Mouse (Mus musculus) CH12.LX (cell line): ENCODE results near the gene Rhbdf2. TPM values are rescaled to one million over a fixed set of nuclear protein-coding genes. Genes with fewer than 3 reads are reported as not detected.

ENCODE experiments used
- DNase-seq: peaks from one replicate; pipeline ENCODE4 v3.0.0-alpha.2; 2013; ENCODE audit errors: extremely low read depth
- H3K27ac ChIP-seq: 2 replicates; pipeline ENCODE4 v1.5.1; 2012; ENCODE audit warnings: low read depth, mild to moderate bottlenecking, control low read depth, moderate library complexity; ENCODE audit not compliant: insufficient read depth
- H3K27me3 ChIP-seq: replicated peaks from 2 replicates; pipeline ENCODE3; 2012; ENCODE audit warnings: inconsistent platforms
- H3K36me3 ChIP-seq, 2 experiments: replicated peaks in 1 of 2; 2 replicates each; pipeline versions ENCODE3 to v1.6.1; 2012; ENCODE audit warnings: inconsistent platforms in 1 of 2, low read length in 1 of 2, mild to moderate bottlenecking in 1 of 2, mixed read lengths in 1 of 2, moderate library complexity in 1 of 2; ENCODE audit not compliant: control insufficient read depth in 1 of 2, insufficient read depth in 1 of 2
- H3K4me1 ChIP-seq, 2 experiments: 2 replicates each; pipeline ENCODE4 v1.6.1; 2012; ENCODE audit warnings: inconsistent platforms in 1 of 2, moderate library complexity in 1 of 2; ENCODE audit not compliant: insufficient read depth in 2 of 2, control insufficient read depth in 1 of 2
- H3K4me2 ChIP-seq: 2 replicates; pipeline ENCODE4 v1.6.1; 2012; ENCODE audit warnings: low read depth, mild to moderate bottlenecking, control low read depth; ENCODE audit not compliant: poor library complexity, insufficient read depth, severe bottlenecking
- H3K4me3 ChIP-seq, 3 experiments: fragments of 150-350 bp in 1 of 3; sonication (generic) in 1 of 3; replicated peaks in 1 of 3; 2 replicates each; pipeline versions ENCODE3 to v1.5.1; 2011 to 2012; ENCODE audit warnings: low read depth in 2 of 3, low read length in 2 of 3, mild to moderate bottlenecking in 2 of 3, moderate library complexity in 2 of 3, control low read depth in 1 of 3, improper control_type of control experiment in 1 of 3, inconsistent platforms in 1 of 3, mixed read lengths in 1 of 3; ENCODE audit not compliant: poor library complexity in 1 of 3
- H3K79me2 ChIP-seq: replicated peaks from 2 replicates; pipeline ENCODE4 v1.6.1; 2012; ENCODE audit warnings: mild to moderate bottlenecking, moderate library complexity; ENCODE audit not compliant: control insufficient read depth, poor library complexity, insufficient read depth, severe bottlenecking; ENCODE audit errors: extremely low read depth
- H3K9ac ChIP-seq: 2 replicates; pipeline ENCODE4 v1.6.1; 2012; ENCODE audit warnings: low read depth, mild to moderate bottlenecking, control low read depth, moderate library complexity; ENCODE audit not compliant: insufficient read depth
- H3K9me3 ChIP-seq: replicated peaks from 2 replicates; pipeline ENCODE3; 2012; ENCODE audit warnings: low read length, inconsistent platforms, mixed read lengths
- BHLHE40 ChIP-seq: IDR thresholded peaks from 2 replicates; pipeline ENCODE4 v1.6.1; 2011; ENCODE audit warnings: mild to moderate bottlenecking, low read depth, low read length, improper control_type of control experiment
- CHD1 ChIP-seq: IDR thresholded peaks from 2 replicates; pipeline ENCODE4 v1.6.1; 2012; ENCODE audit warnings: low read depth, low read length, improper control_type of control experiment, inconsistent platforms
- CHD2 ChIP-seq: IDR thresholded peaks from 2 replicates; pipeline ENCODE4 v1.6.1; 2011; ENCODE audit warnings: low read length, improper control_type of control experiment
- CTCF ChIP-seq, 2 experiments: IDR thresholded peaks in 1 of 2; conservative IDR thresholded peaks in 1 of 2; 2 replicates each; pipeline ENCODE4 v1.5.1; 2011 to 2012; ENCODE audit warnings: low read depth in 2 of 2, low read length in 2 of 2, improper control_type of control experiment in 1 of 2, inconsistent platforms in 1 of 2, mild to moderate bottlenecking in 1 of 2, moderate library complexity in 1 of 2
- E2F4 ChIP-seq: IDR thresholded peaks from 2 replicates; pipeline ENCODE4 v1.6.1; 2011; ENCODE audit warnings: low read depth, low read length, improper control_type of control experiment; ENCODE audit not compliant: insufficient replicate concordance
- ELF1 ChIP-seq: IDR thresholded peaks from 2 replicates; pipeline ENCODE4 v1.6.1; 2014; ENCODE audit warnings: low read depth, mild to moderate bottlenecking, inconsistent platforms, low read length, improper control_type of control experiment
- EP300 ChIP-seq: IDR thresholded peaks from 2 replicates; pipeline ENCODE4 v1.6.1; 2011; ENCODE audit warnings: low read length, improper control_type of control experiment
- ETS1 ChIP-seq: conservative IDR thresholded peaks from 2 replicates; pipeline ENCODE4 v1.6.1; 2012; ENCODE audit warnings: low read depth, mild to moderate bottlenecking, inconsistent platforms, low read length, improper control_type of control experiment, moderate library complexity
- GABPA ChIP-seq: IDR thresholded peaks from 2 replicates; pipeline ENCODE4 v1.6.1; 2012; ENCODE audit warnings: low read depth, low read length, improper control_type of control experiment, inconsistent platforms; ENCODE audit not compliant: insufficient replicate concordance
- HCFC1 ChIP-seq: IDR thresholded peaks from 2 replicates; pipeline ENCODE4 v1.6.1; 2012; ENCODE audit warnings: low read depth, mild to moderate bottlenecking, inconsistent platforms, low read length, improper control_type of control experiment
- IRF4 ChIP-seq: IDR thresholded peaks from 2 replicates; pipeline ENCODE4 v1.6.1; 2014; ENCODE audit warnings: low read depth, mild to moderate bottlenecking, inconsistent platforms, low read length, improper control_type of control experiment
- JUN ChIP-seq: IDR thresholded peaks from 2 replicates; pipeline ENCODE4 v1.6.1; 2011; ENCODE audit warnings: low read depth, mild to moderate bottlenecking, low read length, improper control_type of control experiment, moderate library complexity; ENCODE audit not compliant: insufficient read depth
- JUND ChIP-seq: conservative IDR thresholded peaks from 2 replicates; pipeline ENCODE4 v1.6.1; 2011; ENCODE audit warnings: low read depth, low read length, improper control_type of control experiment
- KAT2A ChIP-seq: IDR thresholded peaks from 2 replicates; pipeline ENCODE4 v1.6.1; 2012; ENCODE audit warnings: low read length, improper control_type of control experiment, inconsistent platforms; ENCODE audit not compliant: insufficient replicate concordance
- MAFK ChIP-seq: IDR thresholded peaks from 2 replicates; pipeline ENCODE4 v1.6.1; 2011; ENCODE audit warnings: low read length, improper control_type of control experiment; ENCODE audit not compliant: insufficient replicate concordance
- MAX ChIP-seq: IDR thresholded peaks from 2 replicates; pipeline ENCODE4 v1.6.1; 2011; ENCODE audit warnings: low read length, improper control_type of control experiment
- MAZ ChIP-seq: IDR thresholded peaks from 2 replicates; pipeline ENCODE4 v1.6.1; 2012; ENCODE audit warnings: low read depth, mild to moderate bottlenecking, inconsistent platforms, low read length, improper control_type of control experiment, moderate library complexity
- MEF2A ChIP-seq: IDR thresholded peaks from 2 replicates; pipeline ENCODE4 v1.6.1; 2014; ENCODE audit warnings: low read depth, mild to moderate bottlenecking, inconsistent platforms, low read length, improper control_type of control experiment, borderline replicate concordance
- MXI1 ChIP-seq: IDR thresholded peaks from 2 replicates; pipeline ENCODE4 v1.6.1; 2011; ENCODE audit warnings: mild to moderate bottlenecking, low read depth, low read length, improper control_type of control experiment
- MYC ChIP-seq: IDR thresholded peaks from 2 replicates; pipeline ENCODE4 v1.6.1; 2011; ENCODE audit warnings: low read depth, mild to moderate bottlenecking, improper control_type of control experiment, low read length
- NELFE ChIP-seq: IDR thresholded peaks from 2 replicates; pipeline ENCODE4 v1.6.1; 2011; ENCODE audit warnings: low read depth, low read length, improper control_type of control experiment
- NRF1 ChIP-seq: IDR thresholded peaks from 2 replicates; pipeline ENCODE4 v1.6.1; 2014; ENCODE audit warnings: low read depth, mild to moderate bottlenecking, inconsistent platforms, low read length, improper control_type of control experiment, moderate library complexity
- PAX5 ChIP-seq: IDR thresholded peaks from 2 replicates; pipeline ENCODE4 v1.6.1; 2012; ENCODE audit warnings: low read length, inconsistent platforms, mixed read lengths
- POLR2A ChIP-seq: IDR thresholded peaks from 2 replicates; pipeline ENCODE4 v1.6.1; 2011; ENCODE audit warnings: low read depth, mild to moderate bottlenecking, improper control_type of control experiment, low read length
- POLR2AphosphoS2 ChIP-seq: IDR thresholded peaks from 2 replicates; pipeline ENCODE4 v1.6.1; 2011; ENCODE audit warnings: low read depth, low read length, improper control_type of control experiment
- RAD21 ChIP-seq: IDR thresholded peaks from 2 replicates; pipeline ENCODE4 v1.6.1; 2011; ENCODE audit warnings: low read depth, mild to moderate bottlenecking, low read length, improper control_type of control experiment, moderate library complexity
- RCOR1 ChIP-seq: conservative IDR thresholded peaks from 2 replicates; pipeline ENCODE4 v1.6.1; 2012; ENCODE audit warnings: low read depth, mild to moderate bottlenecking, inconsistent platforms, low read length, improper control_type of control experiment
- SIN3A ChIP-seq: IDR thresholded peaks from 2 replicates; pipeline ENCODE4 v1.6.1; 2012; ENCODE audit warnings: low read length, improper control_type of control experiment, inconsistent platforms
- SMC3 ChIP-seq: IDR thresholded peaks from 2 replicates; pipeline ENCODE4 v1.6.1; 2011; ENCODE audit warnings: low read depth, low read length, improper control_type of control experiment
- TBP ChIP-seq: conservative IDR thresholded peaks from 2 replicates; pipeline ENCODE4 v1.6.1; 2011; ENCODE audit warnings: low read depth, low read length, improper control_type of control experiment
- TCF12 ChIP-seq: IDR thresholded peaks from 2 replicates; pipeline ENCODE4 v1.6.1; 2014; ENCODE audit warnings: low read depth, mild to moderate bottlenecking, inconsistent platforms, low read length, improper control_type of control experiment
- UBTF ChIP-seq: IDR thresholded peaks from 2 replicates; pipeline ENCODE4 v1.6.1; 2012; ENCODE audit warnings: low read depth, mild to moderate bottlenecking, inconsistent platforms, low read length, improper control_type of control experiment, moderate library complexity
- USF1 ChIP-seq: IDR thresholded peaks from 2 replicates; pipeline ENCODE4 v1.6.1; 2014; ENCODE audit warnings: low read depth, mild to moderate bottlenecking, inconsistent platforms, low read length, improper control_type of control experiment
- USF2 ChIP-seq: conservative IDR thresholded peaks from 2 replicates; pipeline ENCODE4 v1.6.1; 2011; ENCODE audit warnings: low read depth, low read length, improper control_type of control experiment
- ZC3H11A ChIP-seq: IDR thresholded peaks from 2 replicates; pipeline ENCODE4 v1.6.1; 2012; ENCODE audit warnings: low read depth, mild to moderate bottlenecking, inconsistent platforms, low read length, improper control_type of control experiment
- ZKSCAN1 ChIP-seq: IDR thresholded peaks from 2 replicates; pipeline ENCODE4 v1.6.1; 2012; ENCODE audit warnings: low read depth, inconsistent platforms, low read length, improper control_type of control experiment, borderline replicate concordance
- ZMIZ1 ChIP-seq: IDR thresholded peaks from 2 replicates; pipeline ENCODE4 v1.6.1; 2012; ENCODE audit warnings: low read depth, mild to moderate bottlenecking, inconsistent platforms, low read length, improper control_type of control experiment
- ZNF384 ChIP-seq: IDR thresholded peaks from 2 replicates; pipeline ENCODE4 v1.6.1; 2012; ENCODE audit warnings: low read depth, low read length, improper control_type of control experiment, inconsistent platforms
- dilution Hi-C: fragments of 300-500 bp; cut with MboI; formaldehyde crosslinking; loops from 2 replicates; pipeline ENCODE4 v1.14.3; 2020; ENCODE audit warnings: low sequenced_read_pairs; ENCODE audit not compliant: extremely low pct_unique_long_range_greater_than_20kb, extremely low pct_ligation_motif_present
- in situ Hi-C: fragments of 300-500 bp; cut with MboI; formaldehyde crosslinking; loops from 3 replicates; pipeline ENCODE4 v1.14.3; 2019; ENCODE audit warnings: low sequenced_read_pairs, low pct_ligation_motif_present, low pct_unique_long_range_greater_than_20kb, mixed read lengths
- polyA plus RNA-seq: library from polyadenylated mRNA; unstranded; fragments of >175 nt; gene quantifications from 2 replicates; pipeline ENCODE4 v1.2.1, GENCODE M21; 2012; ENCODE audit warnings: low read depth; ENCODE audit not compliant: insufficient read length
- total RNA-seq, 2 experiments: library from RNA; depleted of rRNA; stranded (reverse); fragments of 300-350 nt in 1 of 2; fragments of >200 nt in 1 of 2; gene quantifications; 2 replicates each; pipeline ENCODE4 v1.2.3; 2012 to 2014

Gene Rhbdf2
- total and polyA plus RNA-seq, 3 experiments = 3.1 to 14.7 (median 12.1) TPM

DNA sequence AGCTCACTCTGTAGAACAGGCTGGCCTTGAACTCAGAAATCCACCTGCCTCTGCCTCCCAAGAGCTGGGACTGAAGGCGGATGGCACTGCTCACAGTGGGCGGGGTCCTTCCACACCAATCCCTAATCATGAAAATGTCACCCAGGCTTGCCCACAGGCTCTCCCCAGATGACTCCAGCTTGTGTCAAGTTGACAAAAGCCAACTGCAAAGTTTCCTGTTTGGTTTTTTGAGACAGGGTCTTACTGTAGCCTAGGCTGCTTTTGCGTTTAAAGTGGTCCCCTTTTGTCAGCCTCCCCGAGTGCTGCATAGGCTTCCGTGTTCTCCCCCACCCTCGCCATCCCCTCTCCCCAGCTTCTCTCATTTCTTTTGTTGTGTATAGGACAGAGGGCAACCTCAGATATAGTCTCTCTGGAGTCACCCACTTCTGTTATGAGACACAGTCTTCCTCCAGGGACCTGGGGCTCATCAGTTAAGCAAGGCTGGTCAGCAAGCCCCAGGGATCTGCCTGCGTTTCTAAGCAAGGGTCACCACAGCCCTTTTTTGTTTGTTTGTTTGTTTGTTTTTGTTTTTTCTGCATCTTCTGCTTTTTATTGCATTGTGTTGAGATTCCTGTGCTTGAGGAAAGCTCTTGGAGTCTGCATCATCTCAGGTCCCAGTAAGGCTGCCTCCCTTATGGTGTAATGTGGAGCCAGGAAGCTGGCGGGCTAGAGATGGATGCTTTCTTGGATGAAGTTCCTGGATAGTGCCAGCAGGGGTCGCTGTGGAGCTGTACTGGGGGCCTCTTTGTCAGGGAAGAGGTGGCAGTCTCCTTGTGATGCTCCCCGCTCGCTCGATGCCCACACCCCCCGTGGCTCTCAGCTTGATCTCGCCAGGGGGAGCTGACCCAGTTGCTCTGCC is 16.1 kb upstream of the Rhbdf2 start:
- peak; percentile 92 for DNase-seq
- no peak overlapping the region for H3K9ac ChIP-seq
- H3K4me2 ChIP-seq = peak overlapping the region; percentile 33
- peaks cover 40% of the 10 kb centered on the region for H3K27me3 ChIP-seq
- H3K79me2 ChIP-seq = no peaks in the 10 kb centered on the region
- TF ChIP-seq RCOR1 (no peak), POLR2A (no peak), POLR2AphosphoS2 (no peak), CTCF (conservative IDR thresholded peaks at IDR 0.05 in 1 of 2, IDR thresholded peaks at IDR 0.05 in 1 of 2; ENCODE audit: low read depth in 2 of 2, low read length in 2 of 2) (peak; percentile 89 to 99), ELF1 (peak; percentile 61; the same call in 1 of the 2 replicates), MYC (0 out of 2 replicates have a peak, but pooled peaks have one; percentile 56), ETS1 (peak; percentile 53), SMC3 (peak; percentile 95), MAZ (peak; percentile 93), TCF12 (0 out of 2 replicates have a peak, but pooled peaks have one; percentile 19), NRF1 (peak; percentile 26; the same call in 1 of the 2 replicates), KAT2A (no peak), PAX5 (no peak), BHLHE40 (no peak), USF1 (no peak), ZMIZ1 (no peak), GABPA (no peak), IRF4 (peak; percentile 86), MXI1 (peak; percentile 47), MEF2A (no peak; the same call in 1 of the 2 replicates), JUND (no peak), UBTF (no peak), SIN3A (no peak), MAX (no peak; the same call in 1 of the 2 replicates), HCFC1 (peak; percentile 13; the same call in 1 of the 2 replicates), ZNF384 (no peak; the same call in 1 of the 2 replicates), MAFK (no peak), RAD21 (no peak; the same call in none of the 2 replicates), NELFE (peak; percentile 69; the same call in 1 of the 2 replicates), JUN (no peak), USF2 (no peak), E2F4 (no peak), TBP (no peak), EP300 (no peak), CHD2 (no peak), ZKSCAN1 (no peak), CHD1 (no peak), ZC3H11A (peak; percentile 85)
- H3K4me3 ChIP-seq = no peak overlapping the region
- no peak overlapping the region for H3K27ac ChIP-seq
- in situ Hi-C loops = loop anchor here (5.0 to 10.0 kb wide), 2 partner anchors 164 to 412 kb away; no protein-coding TSS in a partner anchor
- H3K36me3 ChIP-seq = no peaks in the 10 kb centered on the region
- H3K4me1 ChIP-seq = peaks cover 3 to 38% of the 10 kb centered on the region in 2 experiments; a peak in 3 of 4 replicates
- H3K9me3 ChIP-seq = peaks cover 16% of the 10 kb centered on the region
- dilution Hi-C loops = no loop called here
